Mouse (Mus musculus): ENCODE data around the gene Tmem63a. TPM values are rescaled to one million over a fixed set of nuclear protein-coding genes. Genes with fewer than 3 reads are reported as not detected.

Tmem63a gene
- polyA plus RNA-seq, 1 experiment from 2014 or later: 7.5 TPM

DNA sequence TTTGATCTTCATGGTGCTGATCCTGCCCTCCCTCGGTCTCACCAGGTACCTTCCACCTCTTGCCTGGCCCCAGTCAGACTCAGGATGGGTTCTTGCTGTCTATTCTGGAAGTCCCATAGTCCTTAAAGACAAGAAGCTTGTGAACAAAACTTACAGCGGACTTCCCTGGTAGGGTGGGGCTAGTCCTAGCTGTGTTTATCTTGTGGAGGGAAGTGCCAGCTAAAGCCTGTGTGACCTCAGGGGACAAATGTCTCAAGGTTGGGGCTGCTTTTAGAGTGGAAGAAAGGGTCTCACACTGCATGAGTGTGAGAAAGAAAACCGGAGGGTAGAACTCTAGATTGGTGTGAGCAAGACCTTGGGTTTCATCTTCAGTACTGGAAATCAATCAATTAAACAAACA lies 23.6 kb downstream of the Tmem63a start:
- ATAC-seq (ENCODE audit: low FRiP score, low TSS enrichment): no peak
- Histone ChIP-seq H3K27ac (ENCODE audit: low read depth, low read length) (no peak overlapping the region), H3K4me2 (replicated peaks; ENCODE audit: low read depth, low read length) (no peak overlapping the region), H3K4me3 (ENCODE audit: low read length) (no peak overlapping the region), H3K36me3 (ENCODE audit: control insufficient read depth, insufficient read depth, low read length) (no peaks in the 10 kb centered on the region; the same call in 1 of the 2 replicates), H3K9me3 (ENCODE audit: control insufficient read depth, low read length) (no peaks in the 10 kb centered on the region), H3K9ac (ENCODE audit: low read depth, low read length) (no peak overlapping the region), H3K4me1 (ENCODE audit: control insufficient read depth, insufficient read depth, low read length) (0 out of 2 replicates have a peak, but pooled peaks cover 4% of the 10 kb centered on the region), H3K27me3 (ENCODE audit: control insufficient read depth, insufficient read depth, low read length) (no peaks in the 10 kb centered on the region)
- WGBS: 86% methylated on average over 3 of the region's 3 CpGs

- no peaks in the 10 kb centered on the region for H3K9me3 ChIP-seq (ENCODE audit: control insufficient read depth, low read length)
- ATAC-seq (ENCODE audit: low FRiP score, low TSS enrichment): no peak
- no peak overlapping the region for H3K4me3 ChIP-seq (ENCODE audit: low read length)
- no peak overlapping the region for H3K4me2 ChIP-seq (replicated peaks; ENCODE audit: low read depth, low read length)
- H3K9ac ChIP-seq (ENCODE audit: low read depth, low read length): no peak overlapping the region
- H3K4me1 ChIP-seq (ENCODE audit: control insufficient read depth, insufficient read depth, low read length): 0 out of 2 replicates have a peak, but pooled peaks cover 4% of the 10 kb centered on the region
- no peaks in the 10 kb centered on the region; the same call in 1 of the 2 replicates for H3K36me3 ChIP-seq (ENCODE audit: control insufficient read depth, insufficient read depth, low read length)
- H3K27ac ChIP-seq (ENCODE audit: low read depth, low read length): no peak overlapping the region
- H3K27me3 ChIP-seq (ENCODE audit: control insufficient read depth, insufficient read depth, low read length): no peaks in the 10 kb centered on the region
- WGBS: 58% methylated on average over 3 of the region's 3 CpGs
These were observed 24.4 kb downstream of the Tmem63a start for GRCm38 (mm10) chr1:180966542-180966941.

DNA sequence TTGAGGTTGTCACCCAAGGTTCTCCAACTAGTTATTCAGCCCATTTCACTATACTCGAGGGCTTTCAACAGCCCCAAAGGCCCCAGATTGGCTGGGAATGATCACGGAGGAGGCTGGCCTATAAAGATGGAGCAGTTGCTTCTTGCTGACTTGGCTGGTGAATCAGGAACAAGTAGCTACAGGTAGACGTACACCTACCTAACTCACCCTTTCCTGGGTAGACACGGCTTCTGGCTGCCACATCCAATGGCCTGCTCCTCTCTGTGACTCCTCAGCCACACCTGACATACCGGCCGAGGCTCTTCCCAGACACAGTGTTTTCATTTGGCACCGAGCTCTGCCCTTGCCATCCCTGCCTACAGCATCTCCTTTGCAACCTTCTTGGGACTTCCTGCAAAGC lies 25.1 kb downstream of the Tmem63a start:
- Histone ChIP-seq H3K36me3 (ENCODE audit: control insufficient read depth, insufficient read depth, low read length) (no peaks in the 10 kb centered on the region; the same call in 1 of the 2 replicates), H3K4me2 (replicated peaks; ENCODE audit: low read depth, low read length) (no peak overlapping the region), H3K4me3 (ENCODE audit: low read length) (no peak overlapping the region), H3K27ac (ENCODE audit: low read depth, low read length) (no peak overlapping the region), H3K27me3 (ENCODE audit: control insufficient read depth, insufficient read depth, low read length) (no peaks in the 10 kb centered on the region), H3K9ac (ENCODE audit: low read depth, low read length) (no peak overlapping the region), H3K9me3 (ENCODE audit: control insufficient read depth, low read length) (no peaks in the 10 kb centered on the region), H3K4me1 (ENCODE audit: control insufficient read depth, insufficient read depth, low read length) (0 out of 2 replicates have a peak, but pooled peaks cover 4% of the 10 kb centered on the region)
- WGBS: 80% methylated on average over 7 of the region's 7 CpGs
- ATAC-seq (ENCODE audit: low FRiP score, low TSS enrichment): no peak

GRCm38 (mm10) chr1:180972941-180973340 lies 30.8 kb downstream of the Tmem63a start:
- Histone ChIP-seq H3K4me3 (ENCODE audit: low read length) (no peak overlapping the region), H3K27ac (ENCODE audit: low read depth, low read length) (no peak overlapping the region), H3K4me2 (replicated peaks; ENCODE audit: low read depth, low read length) (no peak overlapping the region), H3K27me3 (ENCODE audit: control insufficient read depth, insufficient read depth, low read length) (no peaks in the 10 kb centered on the region), H3K9me3 (ENCODE audit: control insufficient read depth, low read length) (no peaks in the 10 kb centered on the region), H3K4me1 (ENCODE audit: control insufficient read depth, insufficient read depth, low read length) (no peaks in the 10 kb centered on the region), H3K36me3 (ENCODE audit: control insufficient read depth, insufficient read depth, low read length) (no peaks in the 10 kb centered on the region), H3K9ac (ENCODE audit: low read depth, low read length) (no peak overlapping the region)
- ATAC-seq (ENCODE audit: low FRiP score, low TSS enrichment): no peak
- WGBS: 96% methylated on average over 9 of the region's 11 CpGs

GRCm38 (mm10) chr1:180974126-180974746 lies 32.1 kb downstream of the Tmem63a start:
- H3K9me3 ChIP-seq (ENCODE audit: control insufficient read depth, low read length): no peaks in the 10 kb centered on the region
- H3K4me1 ChIP-seq (ENCODE audit: control insufficient read depth, insufficient read depth, low read length): no peaks in the 10 kb centered on the region
- H3K4me3 ChIP-seq (ENCODE audit: low read length): no peak overlapping the region
- no peak overlapping the region for H3K9ac ChIP-seq (ENCODE audit: low read depth, low read length)
- no peaks in the 10 kb centered on the region for H3K36me3 ChIP-seq (ENCODE audit: control insufficient read depth, insufficient read depth, low read length)
- peak; percentile 63; the same call in 1 of the 2 replicates for ATAC-seq (ENCODE audit: low FRiP score, low TSS enrichment)
- WGBS: 59% methylated on average over 14 of the region's 14 CpGs
- H3K27me3 ChIP-seq (ENCODE audit: control insufficient read depth, insufficient read depth, low read length): no peaks in the 10 kb centered on the region
- H3K27ac ChIP-seq (ENCODE audit: low read depth, low read length): no peak overlapping the region
- no peak overlapping the region for H3K4me2 ChIP-seq (replicated peaks; ENCODE audit: low read depth, low read length)

DNA sequence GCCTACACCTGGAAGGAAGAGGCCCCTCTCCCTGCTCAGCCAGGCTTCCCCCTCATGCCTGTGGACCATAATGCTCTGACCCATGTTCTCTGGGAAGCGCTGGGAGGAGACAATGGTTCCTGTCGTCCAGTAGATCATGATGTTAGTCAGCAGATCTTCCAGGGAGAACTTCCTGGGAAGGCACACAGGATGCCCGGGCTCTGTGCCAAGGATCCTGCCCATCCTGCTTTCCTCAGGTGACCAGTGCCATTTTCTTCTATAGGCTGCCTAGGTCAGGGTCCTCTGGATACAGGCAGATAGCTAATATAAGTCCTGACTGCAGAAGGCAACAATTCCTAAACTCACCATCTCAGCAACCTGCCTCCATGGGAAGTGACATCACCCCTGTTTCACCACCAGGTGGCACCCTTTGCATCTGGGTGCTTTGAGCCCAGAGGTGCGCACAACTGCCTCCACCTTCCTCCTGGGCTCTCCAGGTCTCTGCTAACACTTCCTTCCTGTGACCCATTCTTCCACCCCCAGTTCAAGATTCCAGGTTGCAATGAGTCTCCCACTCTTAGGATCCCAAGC lies 34.1 kb downstream of the Tmem63a start:
- 59% methylated on average over 4 of the region's 4 CpGs for WGBS
- Histone ChIP-seq H3K27ac (ENCODE audit: low read depth, low read length) (no peak overlapping the region), H3K9me3 (ENCODE audit: control insufficient read depth, low read length) (no peaks in the 10 kb centered on the region), H3K36me3 (ENCODE audit: control insufficient read depth, insufficient read depth, low read length) (no peaks in the 10 kb centered on the region), H3K4me2 (replicated peaks; ENCODE audit: low read depth, low read length) (no peak overlapping the region), H3K27me3 (ENCODE audit: control insufficient read depth, insufficient read depth, low read length) (no peaks in the 10 kb centered on the region), H3K4me3 (ENCODE audit: low read length) (no peak overlapping the region), H3K4me1 (ENCODE audit: control insufficient read depth, insufficient read depth, low read length) (no peaks in the 10 kb centered on the region), H3K9ac (ENCODE audit: low read depth, low read length) (no peak overlapping the region)
- no peak for ATAC-seq (ENCODE audit: low FRiP score, low TSS enrichment)

DNA sequence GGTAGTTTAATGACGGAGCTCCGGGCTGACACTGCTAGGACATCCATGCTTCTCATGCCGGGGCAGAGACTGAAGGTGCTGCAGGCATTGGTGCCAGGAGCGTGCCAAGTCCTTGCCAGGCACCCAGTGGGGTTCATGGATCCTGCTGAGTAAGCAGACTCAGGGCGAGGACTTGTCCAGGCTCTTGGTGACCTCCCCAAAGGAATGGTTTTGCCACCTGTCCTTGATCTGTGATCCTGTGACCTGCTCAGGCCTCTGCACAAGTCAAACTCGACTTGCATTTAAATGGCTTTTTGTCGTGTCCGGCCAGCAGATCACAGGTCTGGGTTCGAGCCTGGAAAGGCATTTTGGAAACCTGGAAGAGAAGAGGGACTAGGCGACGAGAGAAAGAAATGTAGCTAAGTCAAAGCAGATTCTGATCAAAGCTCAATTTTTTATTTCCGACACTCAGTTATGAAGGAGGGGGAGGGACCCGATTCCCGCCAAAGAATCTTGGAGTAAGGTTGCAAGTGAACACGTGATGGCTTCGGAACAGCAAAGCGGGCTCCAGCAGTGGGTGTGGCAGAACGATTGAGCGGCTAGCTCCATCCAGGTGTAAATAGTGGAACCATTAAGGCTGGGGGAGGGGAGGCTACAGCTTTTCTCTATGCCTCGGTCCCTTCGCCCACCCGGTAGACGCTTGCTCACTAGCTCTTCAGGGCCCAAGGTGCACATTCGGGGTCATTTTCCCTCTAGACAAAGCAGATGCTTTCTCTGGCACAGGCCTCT lies 37.5 kb downstream of the Tmem63a start:
- Histone ChIP-seq H3K27me3 (ENCODE audit: control insufficient read depth, insufficient read depth, low read length) (no peaks in the 10 kb centered on the region), H3K9me3 (ENCODE audit: control insufficient read depth, low read length) (no peaks in the 10 kb centered on the region), H3K4me2 (replicated peaks; ENCODE audit: low read depth, low read length) (no peak overlapping the region), H3K4me1 (ENCODE audit: control insufficient read depth, insufficient read depth, low read length) (no peaks in the 10 kb centered on the region), H3K4me3 (ENCODE audit: low read length) (no peak overlapping the region), H3K9ac (ENCODE audit: low read depth, low read length) (no peak overlapping the region), H3K27ac (ENCODE audit: low read depth, low read length) (no peak overlapping the region), H3K36me3 (ENCODE audit: control insufficient read depth, insufficient read depth, low read length) (no peaks in the 10 kb centered on the region)
- WGBS: 82% methylated on average over 22 of the region's 24 CpGs
- ATAC-seq (ENCODE audit: low FRiP score, low TSS enrichment): no peak

DNA sequence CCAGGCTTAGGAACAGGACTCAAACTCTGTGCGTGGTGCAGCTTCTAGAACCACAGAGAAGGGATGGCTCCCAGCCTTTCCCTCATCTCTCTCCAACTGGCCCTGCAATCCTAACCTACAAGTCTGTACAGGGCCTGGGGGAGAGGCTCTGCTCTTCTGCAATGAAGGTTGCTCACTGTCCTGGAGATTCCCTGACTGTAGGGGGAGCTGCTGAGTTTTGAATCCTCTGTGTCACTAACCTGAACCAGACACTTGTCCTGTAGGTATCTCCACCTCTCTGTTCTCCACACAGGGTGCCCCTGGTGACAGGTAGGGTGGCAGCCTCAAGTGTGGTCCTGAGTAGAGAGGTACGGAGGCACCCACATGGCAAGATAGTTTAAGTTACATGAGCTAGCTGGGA lies 38.3 kb downstream of the Tmem63a start:
- no peak overlapping the region for H3K27ac ChIP-seq (ENCODE audit: low read depth, low read length)

More for the DNA sequence above, 38.3 kb downstream of the Tmem63a start:
- ATAC-seq (ENCODE audit: low FRiP score, low TSS enrichment): no peak
- 68% methylated on average over 2 of the region's 2 CpGs for WGBS
- Histone ChIP-seq H3K36me3 (ENCODE audit: control insufficient read depth, insufficient read depth, low read length) (no peaks in the 10 kb centered on the region), H3K9ac (ENCODE audit: low read depth, low read length) (no peak overlapping the region), H3K4me2 (replicated peaks; ENCODE audit: low read depth, low read length) (no peak overlapping the region), H3K9me3 (ENCODE audit: control insufficient read depth, low read length) (no peaks in the 10 kb centered on the region), H3K4me1 (ENCODE audit: control insufficient read depth, insufficient read depth, low read length) (no peaks in the 10 kb centered on the region), H3K4me3 (ENCODE audit: low read length) (no peak overlapping the region), H3K27me3 (ENCODE audit: control insufficient read depth, insufficient read depth, low read length) (no peaks in the 10 kb centered on the region)

Measured in kidney, embryonic 14.5 days (tissue).